Mouse (Mus musculus) embryonic facial prominence, embryonic 10.5 days (tissue): ENCODE data around the gene Snap91. TPM values are rescaled to one million over a fixed set of nuclear protein-coding genes. Genes with fewer than 3 reads are reported as not detected.
A peak's percentile ranks its signal among the peaks of the same experiment; 100 is the strongest.

ENCODE experiments used
- DNase-seq: peaks from one replicate; pipeline ENCODE4 v3.0.0-alpha.2; 2017; ENCODE audit warnings: low spot score
- H3K27ac ChIP-seq: fragments of 300-500 bp; sonication (generic); replicated peaks from 2 replicates; pipeline ENCODE4 v1.5.1; 2016; ENCODE audit warnings: mild to moderate bottlenecking
- H3K27me3 ChIP-seq: fragments of 300-500 bp; sonication (generic); replicated peaks from 2 replicates; pipeline ENCODE4 v1.6.1; 2016; ENCODE audit warnings: low read depth, mild to moderate bottlenecking; ENCODE audit not compliant: poor library complexity, severe bottlenecking
- H3K36me3 ChIP-seq: fragments of 300-500 bp; sonication (generic); replicated peaks from 2 replicates; pipeline ENCODE4 v1.6.1; 2016; ENCODE audit warnings: mild to moderate bottlenecking, moderate library complexity
- H3K4me1 ChIP-seq: fragments of 300-500 bp; sonication (generic); 2 replicates; pipeline ENCODE4 v1.6.1; 2016
- H3K4me3 ChIP-seq: fragments of 300-500 bp; sonication (generic); 2 replicates; pipeline ENCODE4 v1.5.1; 2016; ENCODE audit warnings: mild to moderate bottlenecking, moderate library complexity
- H3K9me3 ChIP-seq: fragments of 300-500 bp; sonication (generic); 2 replicates; pipeline ENCODE4 v1.6.1; 2016; ENCODE audit warnings: mild to moderate bottlenecking
- WGBS: fragments of 180-500 bp; shearing (Covaris S2); methylation state at CpG from one replicate; pipeline ENCODE4 v1.1.7; 2016; 5-methylcytosine and 5-hydroxymethylcytosine counted together
- polyA plus RNA-seq: library from polyadenylated mRNA; unstranded; fragments of >200 nt; fragmentation: Nextera tagmentation; extraction: Ambion mirVana; gene quantifications from 2 replicates; pipeline ENCODE4 v1.2.1, GENCODE M21; 2016

The Snap91 gene
- polyA plus RNA-seq, 1 experiment from 2014 or later: 5.4 TPM

- Histone ChIP-seq H3K9me3 (no peaks in the 10 kb centered on the region), H3K27ac (no peak overlapping the region), H3K36me3 (no peaks in the 10 kb centered on the region), H3K4me1 (peaks cover 6% of the 10 kb centered on the region; the same call in 1 of the 2 replicates), H3K27me3 (no peaks in the 10 kb centered on the region), H3K4me3 (no peak overlapping the region)
- whole genome bisulfite sequencing: 87% methylated on average over 8 of the region's 8 CpGs
- no peak for DNase-seq
These were observed 106.5 kb downstream of the Snap91 start for GRCm38 (mm10) chr9:86773996-86774395.

- Histone ChIP-seq H3K36me3 (no peaks in the 10 kb centered on the region), H3K4me3 (no peak overlapping the region), H3K4me1 (peaks cover 6% of the 10 kb centered on the region; the same call in 1 of the 2 replicates), H3K27me3 (no peaks in the 10 kb centered on the region), H3K9me3 (no peaks in the 10 kb centered on the region), H3K27ac (no peak overlapping the region)
- WGBS: 85% methylated on average over 3 of the region's 3 CpGs
- no peak for DNase-seq
These were observed 107.6 kb downstream of the Snap91 start for GRCm38 (mm10) chr9:86772897-86773296.

GRCm38 (mm10) chr9:86766991-86767390 is 113.5 kb downstream of the Snap91 start:
- DNase-seq: no peak

GRCm38 (mm10) chr9:86764002-86764401 is 116.5 kb downstream of the Snap91 start:
- H3K27me3 ChIP-seq: no peaks in the 10 kb centered on the region
- H3K36me3 ChIP-seq: no peaks in the 10 kb centered on the region
- H3K9me3 ChIP-seq: no peaks in the 10 kb centered on the region
- no peak overlapping the region for H3K4me3 ChIP-seq
- WGBS: 79% methylated on average over 2 of the region's 2 CpGs
- DNase-seq: no peak
- peaks cover 8% of the 10 kb centered on the region for H3K4me1 ChIP-seq
- no peak overlapping the region for H3K27ac ChIP-seq

More at GRCm38 (mm10) chr9:86766991-86767390, 113.5 kb downstream of the Snap91 start:
- Histone ChIP-seq H3K4me3 (no peak overlapping the region), H3K27me3 (no peaks in the 10 kb centered on the region), H3K27ac (no peak overlapping the region), H3K9me3 (no peaks in the 10 kb centered on the region), H3K36me3 (no peaks in the 10 kb centered on the region), H3K4me1 (peaks cover 14% of the 10 kb centered on the region)
- WGBS: 80% methylated on average over 10 of the region's 10 CpGs

- H3K27me3 ChIP-seq: no peaks in the 10 kb centered on the region
- H3K9me3 ChIP-seq: no peaks in the 10 kb centered on the region
- no peaks in the 10 kb centered on the region for H3K36me3 ChIP-seq
- peaks cover 8% of the 10 kb centered on the region for H3K4me1 ChIP-seq
- no peak overlapping the region for H3K27ac ChIP-seq
- WGBS: 51% methylated on average over 8 of the region's 8 CpGs
- peak; percentile 30 for DNase-seq
- H3K4me3 ChIP-seq: no peak overlapping the region
These were observed 117.7 kb downstream of the Snap91 start for GRCm38 (mm10) chr9:86762477-86763376.

- H3K27ac ChIP-seq: no peak overlapping the region
- no peaks in the 10 kb centered on the region for H3K36me3 ChIP-seq
- 40% methylated on average over 13 of the region's 13 CpGs for WGBS
- peak; percentile 61 for DNase-seq
- no peaks in the 10 kb centered on the region for H3K9me3 ChIP-seq
- H3K4me3 ChIP-seq: no peak overlapping the region
- H3K4me1 ChIP-seq: peaks cover 15% of the 10 kb centered on the region
- H3K27me3 ChIP-seq: peaks cover 33% of the 10 kb centered on the region
These were observed 134.4 kb downstream of the Snap91 start for GRCm38 (mm10) chr9:86745926-86746581.

- H3K36me3 ChIP-seq: no peaks in the 10 kb centered on the region
- H3K27me3 ChIP-seq: peaks cover 33% of the 10 kb centered on the region
- no peaks in the 10 kb centered on the region for H3K9me3 ChIP-seq
- DNase-seq: no peak
- H3K4me3 ChIP-seq: peak overlapping the region; percentile 55
- WGBS: 37% methylated on average over 5 of the region's 5 CpGs
- H3K27ac ChIP-seq: no peak overlapping the region
- peaks cover 15% of the 10 kb centered on the region for H3K4me1 ChIP-seq
These were observed 136.4 kb downstream of the Snap91 start for GRCm38 (mm10) chr9:86744041-86744440.

GRCm38 (mm10) chr9:86742959-86743911 is 137.2 kb downstream of the Snap91 start, which contains the start of gene Prss35:
Gene Prss35 (plus strand): TSS chr9:86743649.
- H3K36me3 ChIP-seq: no peaks in the 10 kb centered on the region
- peak within 1 kb of the TSS; percentile 55 for H3K4me3 ChIP-seq
- H3K27me3 ChIP-seq: peaks cover 33% of the 10 kb centered on the region
- peak within 1 kb of the TSS; percentile 59 for H3K27ac ChIP-seq
- 4% methylated on average over 19 of the region's 19 CpGs for WGBS
- peak; percentile 75 for DNase-seq
- no peaks in the 10 kb centered on the region for H3K9me3 ChIP-seq
- H3K4me1 ChIP-seq: peaks cover 15% of the 10 kb centered on the region

- no peak overlapping the region for H3K4me3 ChIP-seq
- peaks cover 15% of the 10 kb centered on the region for H3K4me1 ChIP-seq
- peaks cover 24% of the 10 kb centered on the region for H3K27me3 ChIP-seq
- DNase-seq: no peak
- H3K9me3 ChIP-seq: no peaks in the 10 kb centered on the region
- 34% methylated on average over 3 of the region's 3 CpGs for WGBS
- no peak overlapping the region for H3K27ac ChIP-seq
- H3K36me3 ChIP-seq: no peaks in the 10 kb centered on the region
These were observed 140.5 kb downstream of the Snap91 start for GRCm38 (mm10) chr9:86739971-86740370.

GRCm38 (mm10) chr9:86738801-86739200 is 141.7 kb downstream of the Snap91 start:
- peaks cover 13% of the 10 kb centered on the region for H3K27me3 ChIP-seq
- H3K4me1 ChIP-seq: peaks cover 12% of the 10 kb centered on the region
- H3K9me3 ChIP-seq: no peaks in the 10 kb centered on the region
- H3K36me3 ChIP-seq: no peaks in the 10 kb centered on the region
- no peak for DNase-seq
- no peak overlapping the region for H3K27ac ChIP-seq
- H3K4me3 ChIP-seq: no peak overlapping the region
- WGBS: 97% methylated on average over 8 of the region's 8 CpGs

- H3K4me3 ChIP-seq: no peak overlapping the region
- no peak overlapping the region for H3K27ac ChIP-seq
- H3K4me1 ChIP-seq: peaks cover 5% of the 10 kb centered on the region
- peaks cover 11% of the 10 kb centered on the region; the same call in 1 of the 2 replicates for H3K27me3 ChIP-seq
- DNase-seq: no peak
- H3K36me3 ChIP-seq: no peaks in the 10 kb centered on the region
- H3K9me3 ChIP-seq: no peaks in the 10 kb centered on the region
- WGBS: 80% methylated on average over 1 of the region's 1 CpGs
These were observed 142.4 kb downstream of the Snap91 start for GRCm38 (mm10) chr9:86738067-86738466.

- WGBS: 95% methylated on average over 4 of the region's 4 CpGs
- Histone ChIP-seq H3K4me1 (no peaks in the 10 kb centered on the region), H3K9me3 (no peaks in the 10 kb centered on the region), H3K27me3 (0 out of 2 replicates have a peak, but pooled peaks cover 3% of the 10 kb centered on the region), H3K4me3 (no peak overlapping the region), H3K27ac (no peak overlapping the region), H3K36me3 (no peaks in the 10 kb centered on the region)
- peak; percentile 15 for DNase-seq
These were observed 143.5 kb downstream of the Snap91 start for GRCm38 (mm10) chr9:86736991-86737390.
